Mouse (Mus musculus) thymus, adult 2 months (tissue): ENCODE results near the gene Cygb.

Experiments
- CTCF ChIP-seq: fragments of 200-500 bp; IDR thresholded peaks from 2 replicates; pipeline ENCODE4 v1.5.1; 2012; ENCODE audit warnings: mild to moderate bottlenecking, control low read depth, low read length, moderate library complexity, borderline replicate concordance; ENCODE audit not compliant: control insufficient read depth, poor library complexity, insufficient read depth; ENCODE audit errors: extremely low read depth
- POLR2A ChIP-seq: fragments of 200-500 bp; IDR thresholded peaks from 2 replicates; pipeline ENCODE4 v1.6.1; 2012; ENCODE audit warnings: mild to moderate bottlenecking, low read length, control low read depth, moderate library complexity; ENCODE audit not compliant: control insufficient read depth, poor library complexity, insufficient read depth; ENCODE audit errors: extremely low read depth

DNA sequence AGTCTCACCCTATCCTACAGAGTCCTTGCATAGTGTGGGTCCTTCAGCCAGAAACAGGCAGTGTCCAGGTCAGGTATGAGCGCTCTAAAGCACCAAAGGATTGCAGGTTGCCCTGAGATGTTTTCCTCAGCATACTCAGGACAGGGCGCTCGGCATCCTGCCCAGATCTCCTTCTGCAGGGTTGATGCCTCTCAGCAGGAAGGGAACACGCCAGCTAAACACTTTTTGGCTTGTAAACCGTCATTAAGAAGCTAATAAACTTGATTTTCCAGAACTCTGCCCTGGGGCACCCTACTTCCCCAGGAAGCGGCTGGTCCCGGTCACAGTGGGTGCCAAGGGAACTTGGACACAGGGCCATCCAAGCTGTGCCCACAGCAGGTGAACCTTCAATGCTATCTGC lies 35.0 kb downstream of the Cygb start:
- TF ChIP-seq POLR2A (no peak), CTCF (no peak)
